Mouse (Mus musculus): ENCODE measurements around the gene Ets1. TPM values are rescaled to one million over a fixed set of nuclear protein-coding genes. Genes with fewer than 3 reads are reported as not detected.

The Ets1 gene
- polyA plus RNA-seq, 1 experiment = 30.2 TPM

GRCm38 (mm10) chr9:32745998-32746397 is 110.0 kb downstream of the Ets1 start:
- TF ChIP-seq POLR2A (IDR thresholded peaks at IDR 0.05; ENCODE audit: low read depth, low read length) = no peak
- no peak for TF ChIP-seq CTCF (IDR thresholded peaks at IDR 0.05; ENCODE audit: borderline replicate concordance, insufficient read depth, low read length)
- Histone ChIP-seq H3K4me1 (ENCODE audit: control insufficient read depth, insufficient read depth, low read length) (peaks cover 11% of the 10 kb centered on the region), H3K27ac (ENCODE audit: insufficient read depth, low read length) (no peak overlapping the region), H3K4me3 (ENCODE audit: insufficient read depth, low read length) (no peak overlapping the region)

GRCm38 (mm10) chr9:32746615-32747014 is 110.6 kb downstream of the Ets1 start:
- TF ChIP-seq CTCF (IDR thresholded peaks at IDR 0.05; ENCODE audit: borderline replicate concordance, insufficient read depth, low read length) = no peak
- Histone ChIP-seq H3K4me3 (ENCODE audit: insufficient read depth, low read length) (no peak overlapping the region), H3K27ac (ENCODE audit: insufficient read depth, low read length) (no peak overlapping the region), H3K4me1 (ENCODE audit: control insufficient read depth, insufficient read depth, low read length) (peaks cover 11% of the 10 kb centered on the region)

- Histone ChIP-seq H3K27ac (ENCODE audit: insufficient read depth, low read length) (no peak overlapping the region), H3K4me1 (ENCODE audit: control insufficient read depth, insufficient read depth, low read length) (peaks cover 11% of the 10 kb centered on the region)
- TF ChIP-seq POLR2A (IDR thresholded peaks at IDR 0.05; ENCODE audit: low read depth, low read length) = no peak
- no peak for TF ChIP-seq CTCF (IDR thresholded peaks at IDR 0.05; ENCODE audit: borderline replicate concordance, insufficient read depth, low read length)
Measured at GRCm38 (mm10) chr9:32747624-32748023, 111.6 kb downstream of the Ets1 start.

GRCm38 (mm10) chr9:32748552-32748951 is 112.5 kb downstream of the Ets1 start:
- H3K4me1 ChIP-seq (ENCODE audit: control insufficient read depth, insufficient read depth, low read length) = peaks cover 11% of the 10 kb centered on the region
- no peak for TF ChIP-seq CTCF (IDR thresholded peaks at IDR 0.05; ENCODE audit: borderline replicate concordance, insufficient read depth, low read length)
- no peak for TF ChIP-seq POLR2A (IDR thresholded peaks at IDR 0.05; ENCODE audit: low read depth, low read length)
- H3K4me3 ChIP-seq (ENCODE audit: insufficient read depth, low read length) = no peak overlapping the region
- H3K27ac ChIP-seq (ENCODE audit: insufficient read depth, low read length) = no peak overlapping the region

More at GRCm38 (mm10) chr9:32747624-32748023, 111.6 kb downstream of the Ets1 start:
- H3K4me3 ChIP-seq (ENCODE audit: insufficient read depth, low read length) = no peak overlapping the region

GRCm38 (mm10) chr9:32749721-32750480 is 113.9 kb downstream of the Ets1 start:
- H3K27ac ChIP-seq (ENCODE audit: insufficient read depth, low read length) = peak overlapping the region; percentile 47

GRCm38 (mm10) chr9:32752602-32753001 is 116.6 kb downstream of the Ets1 start:
- Histone ChIP-seq H3K4me1 (ENCODE audit: control insufficient read depth, insufficient read depth, low read length) (0 out of 2 replicates have a peak, but pooled peaks cover 2% of the 10 kb centered on the region), H3K27ac (ENCODE audit: insufficient read depth, low read length) (no peak overlapping the region), H3K4me3 (ENCODE audit: insufficient read depth, low read length) (no peak overlapping the region)
- no peak for TF ChIP-seq CTCF (IDR thresholded peaks at IDR 0.05; ENCODE audit: borderline replicate concordance, insufficient read depth, low read length)
- no peak for TF ChIP-seq POLR2A (IDR thresholded peaks at IDR 0.05; ENCODE audit: low read depth, low read length)

More at GRCm38 (mm10) chr9:32749721-32750480, 113.9 kb downstream of the Ets1 start:
- Histone ChIP-seq H3K4me3 (ENCODE audit: insufficient read depth, low read length) (no peak overlapping the region), H3K4me1 (ENCODE audit: control insufficient read depth, insufficient read depth, low read length) (peaks cover 7% of the 10 kb centered on the region)
- no peak for TF ChIP-seq CTCF (IDR thresholded peaks at IDR 0.05; ENCODE audit: borderline replicate concordance, insufficient read depth, low read length)

GRCm38 (mm10) chr9:32754311-32754710 is 118.3 kb downstream of the Ets1 start:
- TF ChIP-seq POLR2A (IDR thresholded peaks at IDR 0.05; ENCODE audit: low read depth, low read length) = no peak
- TF ChIP-seq CTCF (IDR thresholded peaks at IDR 0.05; ENCODE audit: borderline replicate concordance, insufficient read depth, low read length) = no peak
- H3K4me1 ChIP-seq (ENCODE audit: control insufficient read depth, insufficient read depth, low read length) = peaks cover 4% of the 10 kb centered on the region; the same call in 1 of the 2 replicates
- no peak overlapping the region for H3K27ac ChIP-seq (ENCODE audit: insufficient read depth, low read length)
- H3K4me3 ChIP-seq (ENCODE audit: insufficient read depth, low read length) = no peak overlapping the region

- H3K27ac ChIP-seq (ENCODE audit: insufficient read depth, low read length) = no peak overlapping the region
- H3K4me3 ChIP-seq (ENCODE audit: insufficient read depth, low read length) = no peak overlapping the region
- TF ChIP-seq CTCF (IDR thresholded peaks at IDR 0.05; ENCODE audit: borderline replicate concordance, insufficient read depth, low read length) (no peak), POLR2A (IDR thresholded peaks at IDR 0.05; ENCODE audit: low read depth, low read length) (no peak)
- peaks cover 2% of the 10 kb centered on the region; the same call in 1 of the 2 replicates for H3K4me1 ChIP-seq (ENCODE audit: control insufficient read depth, insufficient read depth, low read length)
Measured at GRCm38 (mm10) chr9:32756002-32756401, 120.0 kb downstream of the Ets1 start.

- Histone ChIP-seq H3K4me1 (ENCODE audit: control insufficient read depth, insufficient read depth, low read length) (peaks cover 2% of the 10 kb centered on the region; the same call in 1 of the 2 replicates), H3K4me3 (ENCODE audit: insufficient read depth, low read length) (no peak overlapping the region), H3K27ac (ENCODE audit: insufficient read depth, low read length) (no peak overlapping the region; the same call in 1 of the 2 replicates)
- no peak for TF ChIP-seq POLR2A (IDR thresholded peaks at IDR 0.05; ENCODE audit: low read depth, low read length)
- no peak for TF ChIP-seq CTCF (IDR thresholded peaks at IDR 0.05; ENCODE audit: borderline replicate concordance, insufficient read depth, low read length)
Measured at GRCm38 (mm10) chr9:32758280-32758905, 122.4 kb downstream of the Ets1 start.

- Histone ChIP-seq H3K4me3 (ENCODE audit: insufficient read depth, low read length) (no peak overlapping the region), H3K27ac (ENCODE audit: insufficient read depth, low read length) (no peak overlapping the region), H3K4me1 (ENCODE audit: control insufficient read depth, insufficient read depth, low read length) (peaks cover 2% of the 10 kb centered on the region; the same call in 1 of the 2 replicates)
- TF ChIP-seq CTCF (IDR thresholded peaks at IDR 0.05; ENCODE audit: borderline replicate concordance, insufficient read depth, low read length) (no peak), POLR2A (IDR thresholded peaks at IDR 0.05; ENCODE audit: low read depth, low read length) (no peak)
Measured at GRCm38 (mm10) chr9:32760649-32761157, 124.7 kb downstream of the Ets1 start.
